ENCODE assay signal across 14 mouse cellular contexts in genomic region chr10:94049121-94049520, GRCm38 (mm10). TPM values are rescaled to one million over a fixed set of nuclear protein-coding genes. Genes with fewer than 3 reads are reported as not detected.
DNase-seq lines count a peak whose midpoint lies in the region; ATAC-seq and TF ChIP-seq lines count a peak whose summit lies in the region.
"Had no signal": no experiment of that assay in that cellular context is flagged by ENCODE, and none has a peak within 500 bp of the region (broad histone marks: within the 10 kb centered on the region; RNA-seq: fewer than 3 reads in every experiment).

No protein-coding gene starts in this region.

- no peaks in the 10 kb centered on the region for H3K27me3 ChIP-seq in hindbrain, postnatal 0 days (ENCODE audit: insufficient read depth, low read length)
- no peaks in the 10 kb centered on the region for H3K27me3 ChIP-seq in hindbrain, embryonic 16.5 days (replicated peaks; ENCODE audit: control insufficient read depth, insufficient read depth, low read length)
- no peaks in the 10 kb centered on the region for H3K27me3 ChIP-seq in thymus, adult 2 months (ENCODE audit: control insufficient read depth, insufficient read depth, low read length)
- H3K27me3 ChIP-seq: forebrain, embryonic 13.5 days; limb, embryonic 13.5 days had no signal

- H3K9ac ChIP-seq in hindbrain, postnatal 0 days (replicated peaks; ENCODE audit: low read length), result no peak overlapping the region
- H3K9ac ChIP-seq in hindbrain, embryonic 16.5 days (ENCODE audit: low read depth, low read length), result no peak overlapping the region
- H3K9ac ChIP-seq: forebrain, embryonic 13.5 days; limb, embryonic 13.5 days had no signal

- H3K9me3 ChIP-seq in hindbrain, postnatal 0 days (ENCODE audit: low read length), result no peaks in the 10 kb centered on the region
- H3K9me3 ChIP-seq in hindbrain, embryonic 16.5 days (ENCODE audit: control insufficient read depth, low read length), result no peaks in the 10 kb centered on the region
- H3K9me3 ChIP-seq: forebrain, embryonic 13.5 days; G1E; hindbrain, embryonic 10.5 days; limb, embryonic 13.5 days had no signal

- H3K36me3 ChIP-seq in hindbrain, postnatal 0 days (ENCODE audit: insufficient read depth, low read length), result no peaks in the 10 kb centered on the region
- no peaks in the 10 kb centered on the region for H3K36me3 ChIP-seq in hindbrain, embryonic 16.5 days (ENCODE audit: control insufficient read depth, insufficient read depth, low read length)
- H3K36me3 ChIP-seq in macrophage (ENCODE audit: inconsistent target), result peaks cover 21% of the 10 kb centered on the region; the same call in 1 of the 2 replicates
- no peaks in the 10 kb centered on the region for H3K36me3 ChIP-seq in thymus, adult 2 months (ENCODE audit: control insufficient read depth, insufficient read depth, low read length)

- TF ChIP-seq CTCF in hindbrain, postnatal 0 days (IDR thresholded peaks at IDR 0.05; ENCODE audit: low read depth), result no peak
- no peak for TF ChIP-seq CTCF in bone marrow macrophage, adult 2 months (IDR thresholded peaks at IDR 0.05; ENCODE audit: low read depth, low read length)
- TF ChIP-seq CTCF in thymus, adult 2 months (IDR thresholded peaks at IDR 0.05; ENCODE audit: borderline replicate concordance, control insufficient read depth, extremely low read depth, insufficient read depth, low read length, poor library complexity), result no peak

- H3K4me2 ChIP-seq in hindbrain, postnatal 0 days (ENCODE audit: low read depth, low read length), result no peak overlapping the region
- H3K4me2 ChIP-seq in hindbrain, embryonic 16.5 days (ENCODE audit: low read length), result no peak overlapping the region
- H3K4me2 ChIP-seq: forebrain, embryonic 13.5 days; limb, embryonic 13.5 days had no signal

- H3K4me3 ChIP-seq in hindbrain, postnatal 0 days (ENCODE audit: low read length), result no peak overlapping the region
- no peak overlapping the region for H3K4me3 ChIP-seq in hindbrain, embryonic 16.5 days (ENCODE audit: low read length)
- H3K4me3 ChIP-seq in bone marrow macrophage, adult 2 months (ENCODE audit: insufficient read depth, low read length), result no peak overlapping the region
- H3K4me3 ChIP-seq in macrophage (ENCODE audit: inconsistent target), result no peak overlapping the region
- no peak overlapping the region for H3K4me3 ChIP-seq in thymus, adult 2 months (ENCODE audit: control insufficient read depth, insufficient read depth, low read length)
- H3K4me3 ChIP-seq: forebrain, embryonic 13.5 days; hindbrain, embryonic 10.5 days; limb, embryonic 13.5 days had no signal

- ATAC-seq in hindbrain, postnatal 0 days, result peak; percentile 51; the same call in 1 of the 2 replicates
- no peak for ATAC-seq in hindbrain, embryonic 16.5 days
- ATAC-seq: forebrain, embryonic 13.5 days had no signal

- peaks cover 3% of the 10 kb centered on the region; the same call in 1 of the 2 replicates for H3K4me1 ChIP-seq in hindbrain, postnatal 0 days (ENCODE audit: insufficient read depth, low read length)
- no peaks in the 10 kb centered on the region for H3K4me1 ChIP-seq in hindbrain, embryonic 16.5 days (ENCODE audit: control insufficient read depth, insufficient read depth, low read depth, low read length)
- H3K4me1 ChIP-seq in bone marrow macrophage, adult 2 months (ENCODE audit: control insufficient read depth, insufficient read depth, low read length), result peaks cover 63% of the 10 kb centered on the region
- no peaks in the 10 kb centered on the region for H3K4me1 ChIP-seq in thymus, adult 2 months (replicated peaks; ENCODE audit: control insufficient read depth, insufficient read depth, low read length)
- H3K4me1 ChIP-seq: forebrain, embryonic 13.5 days had no signal

- no peak for DNase-seq in hindbrain, postnatal 0 days (ENCODE audit: low spot score)
- DNase-seq in liver, result peak; percentile 36
- no peak for DNase-seq in layer of hippocampus, adult 11-12 months (ENCODE audit: low spot score)
- no peak for DNase-seq in thymus, adult 2 months
- DNase-seq: adrenal gland, adult 8-10 months; embryo, embryonic 11 days; midbrain, embryonic 14.5 days had no signal

- no peak overlapping the region for H3K27ac ChIP-seq in hindbrain, postnatal 0 days
- no peak overlapping the region for H3K27ac ChIP-seq in hindbrain, embryonic 16.5 days (ENCODE audit: low read depth, low read length)
- peak overlapping the region; percentile 90 for H3K27ac ChIP-seq in bone marrow macrophage, adult 2 months (ENCODE audit: insufficient read depth, low read depth, low read length)
- H3K27ac ChIP-seq in macrophage, result 0 out of 2 replicates have a peak overlapping the region, but pooled peaks have one; percentile 22
- no peak overlapping the region for H3K27ac ChIP-seq in thymus, adult 2 months (ENCODE audit: control insufficient read depth, insufficient read depth, low read length)
- H3K27ac ChIP-seq: forebrain, embryonic 13.5 days; hindbrain, embryonic 10.5 days; limb, embryonic 13.5 days had no signal

- 63% methylated on average over 8 of the region's 8 CpGs for WGBS in hindbrain, postnatal 0 days
- 76% methylated on average over 8 of the region's 8 CpGs for WGBS in hindbrain, embryonic 16.5 days
- WGBS in macrophage (ENCODE audit: missing documents), result 95% methylated on average over 7 of the region's 8 CpGs
- WGBS in thymus, adult 2 months, result 92% methylated on average over 8 of the region's 8 CpGs

- TF ChIP-seq POLR2A in bone marrow macrophage, adult 2 months (IDR thresholded peaks at IDR 0.05; ENCODE audit: borderline replicate concordance, low read depth, low read length), result no peak
- TF ChIP-seq POLR2A in thymus, adult 2 months (IDR thresholded peaks at IDR 0.05; ENCODE audit: control insufficient read depth, extremely low read depth, insufficient read depth, low read length, poor library complexity), result no peak

- peaks cover 98% of the 10 kb centered on the region for H3K79me2 ChIP-seq in macrophage (ENCODE audit: inconsistent target)

RNA-seq across cellular contexts. Expression of gene Fgd6, which starts 13.3 kb away (rescaled TPM):
- total RNA-seq in hindbrain, postnatal 0 days (2014; rRNA removed), result 4.7 and 5.2 TPM in 2 replicates
- polyA plus RNA-seq in hindbrain, postnatal 0 days (2015; fragmentation: Nextera tagmentation; extraction: Ambion mirVana), result 1.9 and 2.0 TPM in 2 replicates
- polyA plus RNA-seq in hindbrain, embryonic 16.5 days (2015; fragmentation: Nextera tagmentation; extraction: Ambion mirVana), result 2.2 and 2.5 TPM in 2 replicates
- 20.6 and 26.3 TPM in 2 replicates for polyA plus RNA-seq in bone marrow macrophage, adult 2 months (2012; ENCODE audit: insufficient read depth, insufficient read length, missing spikeins)
- 100 to 1,000 TPM in 4 of 26 experiments, 10 to 100 TPM in 22; 19.9 to 164 (median 75.1) TPM for total RNA-seq in macrophage (2018; cell fraction: chromatin; rRNA removed)
- total RNA-seq in macrophage (2018; cell fraction: cytosol; rRNA removed), result 10 to 100 TPM in 24 of 26 experiments, 1 to 10 TPM in 2; 6.4 to 18.8 (median 15.0) TPM
- total RNA-seq in macrophage (2018; cell fraction: nucleus; rRNA removed), result 10 to 100 TPM; 15.3 to 90.5 (median 39.3) TPM
- 10.3 to 11.7 TPM (median 10.9 TPM) in 3 replicates for polyA plus RNA-seq in macrophage (2018)
- 1.7 and 2.0 TPM in 2 replicates for polyA plus RNA-seq in thymus, adult 2 months (2012; rRNA removed)

RNA-seq across cellular contexts. Expression of gene Vezt, which starts 13.5 kb away (rescaled TPM):
- total RNA-seq in hindbrain, postnatal 0 days (2014; rRNA removed), result 38.6 and 51.6 TPM in 2 replicates
- 33.3 and 34.4 TPM in 2 replicates for polyA plus RNA-seq in hindbrain, postnatal 0 days (2015; fragmentation: Nextera tagmentation; extraction: Ambion mirVana)
- polyA plus RNA-seq in hindbrain, embryonic 16.5 days (2015; fragmentation: Nextera tagmentation; extraction: Ambion mirVana), result 52.1 and 54.0 TPM in 2 replicates
- polyA plus RNA-seq in bone marrow macrophage, adult 2 months (2012; ENCODE audit: insufficient read depth, insufficient read length, missing spikeins), result 16.4 and 16.5 TPM in 2 replicates
- 100 to 1,000 TPM in 4 of 26 experiments, 10 to 100 TPM in 22; 33.5 to 274 (median 73.5) TPM for total RNA-seq in macrophage (2018; cell fraction: chromatin; rRNA removed)
- total RNA-seq in macrophage (2018; cell fraction: cytosol; rRNA removed), result 10 to 100 TPM; 10.6 to 18.7 (median 13.8) TPM
- 100 to 1,000 TPM in 2 of 26 experiments, 10 to 100 TPM in 24; 21.5 to 227 (median 47.7) TPM for total RNA-seq in macrophage (2018; cell fraction: nucleus; rRNA removed)
- polyA plus RNA-seq in macrophage (2018), result 11.2 to 15.9 TPM (median 13.0 TPM) in 3 replicates
- polyA plus RNA-seq in thymus, adult 2 months (2012; rRNA removed), result 15.8 and 18.4 TPM in 2 replicates

Comparison
In these comparisons a context has a peak if more than half of its experiments do, and no peak if none do; other contexts are left out.
1. H3K27ac ChIP-seq: peak in bone marrow macrophage, adult 2 months (single experiment) and macrophage (single experiment); none in hindbrain, postnatal 0 days (single experiment), hindbrain, embryonic 16.5 days (single experiment) and thymus, adult 2 months (single experiment).